Mouse (Mus musculus): ENCODE measurements around the gene Ankrd66. TPM values are rescaled to one million over a fixed set of nuclear protein-coding genes. Genes with fewer than 3 reads are reported as not detected.
A peak's percentile ranks its signal among the peaks of the same experiment; 100 is the strongest.

Ankrd66 gene
- 0.38 and 0.48 TPM in 2 replicates for polyA plus RNA-seq (2012; rRNA removed)

DNA sequence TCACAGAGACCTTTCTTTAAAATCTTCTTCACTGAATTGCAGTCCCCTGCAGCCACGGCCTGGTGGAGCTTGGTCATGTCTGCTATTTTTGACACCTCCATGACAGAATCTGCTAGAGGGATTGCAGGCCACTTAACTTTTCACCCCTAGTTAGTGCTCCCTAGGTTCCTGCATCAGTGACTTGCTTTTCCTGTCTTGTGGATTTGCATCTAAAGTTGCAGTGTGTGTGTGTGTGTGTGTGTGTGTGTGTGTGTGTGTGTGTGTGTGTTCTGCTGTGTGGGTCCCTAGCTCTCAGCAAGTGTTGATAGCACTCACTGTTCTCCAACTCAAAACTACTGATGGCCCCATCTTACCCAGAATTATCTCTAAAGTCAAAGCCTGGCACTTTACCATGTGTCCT is at the start of gene Ankrd66:
Gene Ankrd66, minus strand, starts transcription at position 101 of the 400 bp plus-strand sequence.
- no peak for DNase-seq (ENCODE audit: extremely low spot score in 1 of 2, low spot score in 1 of 2)

DNA sequence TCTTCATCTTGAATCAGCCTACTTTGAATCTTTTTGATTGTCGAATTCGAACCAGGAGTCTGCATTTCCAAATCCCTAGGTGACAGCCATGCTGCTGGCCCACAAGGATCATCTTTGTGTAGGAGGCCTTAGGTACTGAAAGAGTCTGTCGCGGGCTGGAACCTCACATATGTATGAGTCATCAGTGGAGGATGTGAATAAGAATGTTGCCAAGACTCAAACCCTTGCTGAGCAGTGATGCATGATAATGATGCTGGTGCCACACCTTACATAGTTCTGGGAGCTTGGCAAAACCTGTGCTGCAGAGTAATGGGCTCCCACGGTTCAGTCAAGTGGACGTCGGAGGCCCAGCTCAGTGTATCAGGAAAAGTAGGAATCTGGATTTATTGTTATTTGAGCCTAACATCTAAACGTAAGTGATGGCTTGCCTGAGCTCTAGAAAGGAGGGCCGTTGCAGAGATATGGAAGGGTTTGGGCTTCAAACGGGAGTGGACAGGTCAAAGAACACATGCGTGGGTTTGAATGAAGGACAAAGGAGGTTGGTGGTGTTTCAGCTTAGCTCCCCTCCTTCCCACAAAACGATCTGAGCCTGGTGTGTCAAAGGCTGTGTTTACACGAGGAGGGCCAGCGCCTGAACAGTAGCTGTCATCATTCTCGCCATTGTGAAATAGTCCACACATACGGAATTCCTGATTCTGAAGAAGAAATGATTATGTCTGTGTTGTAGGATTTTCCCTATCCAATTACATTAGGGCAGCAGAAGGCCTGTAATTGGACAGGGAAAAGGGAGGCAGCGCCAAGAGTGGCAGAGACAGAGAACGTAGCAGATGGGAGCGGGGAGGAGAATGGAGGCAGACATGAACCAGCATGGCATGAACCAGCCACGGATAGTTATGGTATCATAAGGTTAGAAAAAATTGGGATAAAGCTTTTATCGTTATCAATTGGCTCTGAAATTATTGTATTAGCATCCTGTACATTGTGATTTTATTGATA is 49.2 kb upstream of the Ankrd66 start:
- DNase-seq (ENCODE audit: extremely low spot score in 1 of 2, low spot score in 1 of 2), result peak; percentile 26 to 70

- no peak for DNase-seq (ENCODE audit: extremely low spot score in 1 of 2, low spot score in 1 of 2)
Measured at GRCm38 (mm10) chr17:43590531-43590930, 47.1 kb upstream of the Ankrd66 start.

DNA sequence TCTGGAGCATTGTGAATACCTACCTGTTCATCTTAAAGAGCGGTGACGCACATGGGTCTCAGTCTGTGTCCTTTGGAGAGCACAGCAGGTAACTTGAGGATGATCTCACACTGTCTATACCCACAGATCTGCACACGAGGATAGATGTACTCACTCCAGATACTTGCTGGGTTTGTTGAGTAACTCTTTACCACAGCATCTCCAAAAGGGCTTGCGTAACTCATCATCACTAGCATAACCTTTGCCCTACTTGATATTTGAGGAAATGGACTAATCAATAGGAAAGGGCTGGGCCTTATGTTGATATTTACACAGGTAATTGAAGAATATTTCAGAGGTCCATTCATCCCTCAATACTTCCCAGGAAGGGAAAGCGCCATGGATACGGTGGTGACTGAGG is 46.3 kb upstream of the Ankrd66 start:
- DNase-seq (ENCODE audit: extremely low spot score in 1 of 2, low spot score in 1 of 2), result no peak

DNA sequence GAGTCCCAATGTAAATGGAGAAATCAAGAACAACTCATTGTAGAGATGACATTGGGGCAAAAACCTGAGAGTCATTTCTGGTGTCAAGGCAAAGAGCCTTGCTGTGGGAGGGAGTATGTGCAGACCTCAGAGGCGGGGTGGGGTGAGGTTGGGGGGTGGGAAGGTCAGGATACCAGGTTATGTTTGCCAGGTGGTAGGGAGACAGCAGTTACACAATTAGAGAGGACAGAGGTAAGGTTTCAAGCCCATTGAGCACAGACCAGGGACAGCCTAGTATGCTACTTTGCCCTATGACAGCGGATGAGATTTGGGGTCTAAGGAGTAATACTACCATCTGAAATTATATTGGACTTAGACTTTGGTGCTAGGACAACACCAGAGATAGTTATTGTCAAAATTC is 43.8 kb upstream of the Ankrd66 start:
- DNase-seq (ENCODE audit: extremely low spot score in 1 of 2, low spot score in 1 of 2), result no peak

DNA sequence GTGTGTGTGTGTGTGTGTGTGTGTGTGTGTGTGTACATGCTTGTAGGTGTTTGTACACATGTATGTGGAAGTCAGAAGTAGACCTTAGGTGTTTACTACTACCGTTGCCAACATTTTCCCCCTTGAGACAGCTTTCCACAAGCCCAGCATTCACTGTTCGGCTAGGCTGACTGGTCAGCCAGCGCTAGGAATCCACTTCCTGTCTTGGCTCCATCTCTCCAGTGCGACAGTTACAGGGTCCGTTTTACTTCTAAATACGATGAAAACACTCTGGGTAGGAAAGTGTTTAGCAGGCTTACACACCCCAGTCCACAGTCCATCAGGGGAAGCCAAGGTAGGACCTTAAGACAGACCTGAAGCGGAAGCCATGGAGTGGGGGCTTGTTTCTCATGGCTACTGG is 41.3 kb upstream of the Ankrd66 start:
- no peak for DNase-seq (ENCODE audit: extremely low spot score in 1 of 2, low spot score in 1 of 2)

DNA sequence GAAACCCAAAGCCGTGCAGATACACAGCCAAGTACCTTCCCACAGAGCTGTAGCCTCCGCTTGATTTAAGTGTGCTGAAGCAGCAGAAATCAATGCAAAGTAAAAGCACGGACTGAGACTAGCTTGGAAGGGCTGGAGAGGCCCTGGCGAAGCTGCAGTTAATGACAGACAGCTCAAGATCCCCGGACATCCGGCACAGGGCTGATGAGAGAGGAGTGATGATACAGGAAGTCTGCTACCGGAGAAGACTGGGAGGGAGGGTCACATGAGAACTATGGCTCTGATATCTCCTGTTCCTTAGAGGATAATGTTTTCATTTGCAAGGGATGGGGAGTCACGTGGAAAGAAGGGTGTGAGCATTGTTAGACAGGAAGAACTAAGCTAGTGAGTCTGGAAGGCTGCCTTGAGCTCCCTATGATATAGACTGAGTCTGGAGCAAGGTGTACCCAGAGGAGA is 37.6 kb upstream of the Ankrd66 start:
- peak in 1 of 2 experiments; percentile 30 for DNase-seq (ENCODE audit: extremely low spot score in 1 of 2, low spot score in 1 of 2)

- DNase-seq (ENCODE audit: extremely low spot score in 1 of 2, low spot score in 1 of 2), result no peak
Measured at GRCm38 (mm10) chr17:43580456-43580855, 37.0 kb upstream of the Ankrd66 start.

GRCm38 (mm10) chr17:43573624-43574073 is 30.2 kb upstream of the Ankrd66 start:
- no peak for DNase-seq (ENCODE audit: extremely low spot score in 1 of 2, low spot score in 1 of 2)

GRCm38 (mm10) chr17:43569287-43569686 is 25.8 kb upstream of the Ankrd66 start:
- DNase-seq (ENCODE audit: extremely low spot score in 1 of 2, low spot score in 1 of 2), result no peak

DNA sequence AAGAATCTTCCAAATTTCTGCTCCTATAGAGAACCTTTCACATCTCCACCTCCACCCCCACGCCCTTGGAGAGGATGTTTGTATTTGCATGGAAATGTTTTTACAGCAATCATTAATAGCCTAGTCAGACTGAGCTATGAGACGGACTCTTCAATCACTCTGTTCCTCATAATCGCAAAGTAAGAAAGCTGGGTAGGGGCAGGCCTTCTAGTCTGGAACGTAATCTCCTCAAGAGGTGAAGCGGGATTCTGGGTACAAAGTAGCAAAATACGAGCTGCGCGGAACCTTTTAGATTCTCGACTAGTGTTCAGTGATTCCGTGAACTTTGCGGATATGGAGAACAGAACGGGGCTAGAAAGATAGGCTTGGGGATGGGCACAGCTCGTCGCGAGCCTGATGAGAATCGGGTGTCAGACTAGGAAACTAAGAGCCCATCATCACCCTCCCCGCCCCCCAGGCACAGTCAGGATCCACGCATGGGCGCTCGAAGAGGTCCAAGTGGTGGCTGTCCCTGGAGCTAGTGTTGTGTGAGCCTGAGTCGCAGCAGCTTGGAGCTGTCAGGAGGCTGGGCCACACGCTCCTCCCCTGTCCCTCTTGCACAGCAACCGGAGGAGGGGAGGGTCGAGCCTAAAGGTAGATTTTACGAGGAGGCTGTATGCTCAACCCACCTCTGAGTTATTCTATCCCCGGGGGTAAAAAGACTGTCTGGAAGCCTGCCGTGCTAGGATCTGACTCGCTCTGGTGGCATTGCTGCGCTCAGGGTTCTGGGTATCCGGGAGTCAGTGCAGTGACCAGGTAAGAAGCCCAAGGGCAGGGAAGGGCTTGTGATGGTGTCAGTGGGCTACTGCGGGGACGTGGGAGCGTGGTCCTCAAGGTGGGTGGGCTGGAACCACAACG is 24.8 kb upstream of the Ankrd66 start, which contains the start of gene Pla2g7:
Gene Pla2g7, plus strand, starts transcription at position 107 of the 897 bp plus-strand sequence.
- DNase-seq (ENCODE audit: extremely low spot score in 1 of 2, low spot score in 1 of 2), result peak; percentile 24 to 65

DNA sequence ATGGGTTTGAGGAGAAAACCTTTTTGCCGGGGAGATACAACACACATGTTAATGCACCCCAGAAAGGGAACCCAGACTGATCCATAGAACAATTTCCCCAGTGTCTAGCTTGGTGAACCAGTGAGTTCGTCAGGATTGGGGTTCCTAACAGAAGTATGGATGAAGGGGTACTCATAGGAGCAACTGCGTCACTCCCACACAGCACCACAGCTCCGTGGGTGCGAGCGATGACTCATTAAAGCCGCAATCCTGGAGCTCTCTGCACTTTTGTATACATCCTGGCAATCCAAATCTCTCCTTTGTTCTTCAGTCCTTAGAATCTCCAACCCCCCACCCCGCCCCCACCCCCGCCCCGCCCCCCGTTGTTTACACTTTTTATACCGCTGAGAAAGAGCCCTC is 24.2 kb upstream of the Ankrd66 start:
- peak in 1 of 2 experiments; percentile 24 for DNase-seq (ENCODE audit: extremely low spot score in 1 of 2, low spot score in 1 of 2)

GRCm38 (mm10) chr17:43563192-43563987 is 20.0 kb upstream of the Ankrd66 start:
- no peak for DNase-seq (ENCODE audit: extremely low spot score in 1 of 2, low spot score in 1 of 2)

DNA sequence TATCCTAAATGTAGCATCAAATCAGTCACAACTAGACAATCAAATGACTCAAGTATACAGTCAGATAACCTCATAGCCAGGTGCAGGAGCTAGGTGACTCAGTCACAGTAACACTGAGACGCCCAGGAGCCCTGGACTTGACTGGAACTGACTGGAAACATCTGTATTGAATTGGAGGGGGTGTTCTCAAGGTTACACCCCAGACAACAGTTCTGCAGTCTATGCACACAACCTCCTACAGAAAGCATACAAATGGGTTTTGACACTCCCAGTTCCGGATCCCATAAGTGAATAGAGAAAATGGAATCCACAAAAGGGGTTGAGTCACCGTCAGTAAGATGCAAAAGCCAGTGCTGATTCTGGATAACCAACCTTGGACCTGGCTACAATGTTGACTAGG is 15.2 kb upstream of the Ankrd66 start:
- DNase-seq (ENCODE audit: extremely low spot score in 1 of 2, low spot score in 1 of 2), result no peak

GRCm38 (mm10) chr17:43557541-43558090 is 14.2 kb upstream of the Ankrd66 start:
- peak; percentile 51 to 53 for DNase-seq (ENCODE audit: extremely low spot score in 1 of 2, low spot score in 1 of 2)

DNA sequence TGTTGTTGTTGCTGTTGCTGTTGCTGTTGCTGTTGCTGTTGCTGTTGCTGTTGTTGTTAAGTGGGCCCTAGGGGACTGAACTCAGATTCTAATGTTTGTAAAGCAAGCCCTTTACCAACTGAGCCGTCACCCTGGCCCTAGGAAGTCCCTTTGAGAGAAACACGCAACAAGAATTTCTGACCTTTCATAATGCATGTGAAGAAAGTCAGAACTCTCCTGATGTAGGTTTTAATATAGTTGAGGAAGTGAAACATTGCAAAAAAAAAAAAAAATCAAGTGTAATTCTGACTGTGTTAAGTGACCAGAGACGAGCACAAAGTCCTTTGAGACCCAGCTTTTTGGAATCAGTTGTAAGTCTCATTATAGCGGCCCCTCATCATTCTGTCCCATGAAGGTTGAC is 13.7 kb upstream of the Ankrd66 start:
- no peak for DNase-seq (ENCODE audit: extremely low spot score in 1 of 2, low spot score in 1 of 2)

DNA sequence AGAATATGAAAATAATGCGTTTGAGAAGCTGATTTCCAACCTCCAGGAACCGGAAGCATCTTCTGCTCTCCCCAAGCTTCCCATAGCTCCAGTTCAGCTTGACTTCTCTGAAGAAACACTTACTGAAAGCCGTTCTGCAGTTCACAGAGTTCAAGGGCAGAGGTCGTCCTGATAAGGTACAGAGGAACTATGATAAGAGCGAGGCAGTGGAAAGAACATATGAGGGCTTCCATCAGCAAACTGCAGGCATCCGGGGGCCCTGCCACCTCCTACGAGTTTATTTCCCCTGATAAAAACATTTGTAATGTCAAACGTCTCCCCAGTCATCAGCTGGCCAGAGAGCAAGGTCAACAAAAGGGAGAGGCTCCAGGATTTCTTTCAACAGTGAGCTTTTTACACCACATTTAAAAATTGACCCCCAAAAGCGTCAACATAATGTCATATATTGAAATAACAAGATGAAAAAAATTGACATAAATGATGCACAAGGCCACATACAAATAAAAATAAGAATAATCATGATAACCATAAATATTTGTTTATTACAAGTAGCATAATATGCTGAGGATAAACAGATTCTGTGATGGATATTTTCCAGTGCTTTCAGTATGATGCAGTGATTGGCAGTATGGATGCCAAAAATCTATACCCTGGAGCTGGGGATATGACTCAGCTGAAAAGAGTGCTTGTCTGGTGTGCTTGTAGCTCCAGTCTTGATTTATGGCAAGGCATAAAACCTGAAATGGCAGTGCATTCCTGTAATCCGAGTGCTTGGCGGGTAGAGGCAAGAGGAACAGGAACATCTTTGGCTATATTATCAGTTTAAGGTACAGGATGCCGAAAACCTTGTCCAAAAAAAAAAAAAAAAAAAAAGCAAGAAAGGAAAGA is 11.3 kb upstream of the Ankrd66 start:
- no peak for DNase-seq (ENCODE audit: extremely low spot score in 1 of 2, low spot score in 1 of 2)

DNA sequence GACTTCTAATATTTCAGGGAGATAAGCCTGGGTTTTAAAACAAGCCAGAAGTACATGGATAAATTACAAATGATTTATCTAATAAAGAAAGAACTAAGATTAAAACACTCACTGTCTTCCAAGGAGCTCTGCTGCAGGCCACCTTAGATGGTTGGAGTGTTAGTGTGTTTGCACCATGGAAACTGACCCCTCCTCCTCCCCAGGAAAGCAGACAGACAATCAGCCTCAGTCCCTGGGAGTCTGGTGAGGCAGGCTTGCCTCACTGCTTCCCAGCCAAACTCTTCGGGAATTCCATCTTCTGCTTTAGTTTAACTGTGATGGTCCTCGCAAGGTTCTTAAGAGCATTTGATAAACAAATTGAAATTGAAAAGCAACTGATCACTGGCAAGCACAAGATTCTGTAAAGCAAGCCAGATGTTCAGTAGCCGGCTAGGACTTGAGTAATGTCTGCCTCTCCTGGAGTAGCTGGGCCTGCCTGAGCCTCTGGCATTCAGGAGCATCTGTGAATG is 7.7 kb upstream of the Ankrd66 start:
- DNase-seq (ENCODE audit: extremely low spot score in 1 of 2, low spot score in 1 of 2), result no peak

- no peak for DNase-seq (ENCODE audit: extremely low spot score in 1 of 2, low spot score in 1 of 2)
Measured at GRCm38 (mm10) chr17:43544040-43544439, 601 bp upstream of the Ankrd66 start.
